Mouse (Mus musculus) ovary, adult 18-20 months (tissue): ENCODE measurements at regions not wholly inside any gene's neighbourhood (a gene's known extent, or its start where the extent isn't known, plus 50 kb on each side); places are given as distances from the start of the nearest gene placed in this dataset.

Source experiments
- DNase-seq: peaks from one replicate; pipeline ENCODE4 v3.0.0; 2022; ENCODE audit warnings: low spot score, mixed read lengths

GRCm38 (mm10) chr2:73987441-73988105, 76.4 kb upstream of the Atp5g3 start:
- no peak for DNase-seq

- DNase-seq = no peak
Observed at GRCm38 (mm10) chr2:73985911-73986250, 74.8 kb upstream of the Atp5g3 start.

GRCm38 (mm10) chr2:73985238-73985910, 74.2 kb upstream of the Atp5g3 start:
- DNase-seq = no peak

GRCm38 (mm10) chr2:73983166-73983565, 72.0 kb upstream of the Atp5g3 start:
- no peak for DNase-seq

- DNase-seq = no peak
Observed at GRCm38 (mm10) chr2:73978072-73978471, 66.9 kb upstream of the Atp5g3 start.

GRCm38 (mm10) chr2:73973774-73974173, 62.6 kb upstream of the Atp5g3 start:
- DNase-seq = no peak

GRCm38 (mm10) chr2:73967618-73968017, 56.5 kb upstream of the Atp5g3 start:
- DNase-seq = no peak

GRCm38 (mm10) chr2:73965595-73965994, 54.5 kb upstream of the Atp5g3 start:
- no peak for DNase-seq
